Mouse (Mus musculus) erythroid progenitor cell, adult 5-6 weeks (primary cell): ENCODE measurements around the gene Sart1. TPM values are rescaled to one million over a fixed set of nuclear protein-coding genes. Genes with fewer than 3 reads are reported as not detected.

Source experiments
- ATAC-seq: replicated peaks from 2 replicates; pipeline ENCODE4 v1.8.0; 2016; ENCODE audit warnings: moderate number of reproducible peaks, mild to moderate bottlenecking, moderate TSS enrichment, inconsistent platforms; ENCODE audit not compliant: poor library complexity, low FRiP score, severe bottlenecking
- total RNA-seq, 2 experiments: library from RNA; stranded (forward) in 1 of 2; stranded (reverse) in 1 of 2; fragments of 150-400 nt in 1 of 2; fragments of 186-747, 209-891 nt in 1 of 2; gene quantifications; 2 replicates each; pipeline versions ENCODE4 v1.2.3 to v1.2.4; 2015 to 2017; ENCODE audit warnings: low replicate concordance in 2 of 2

Sart1 gene
- total RNA-seq, 2 experiments from 2014 or later: 62.2 to 73.4 TPM

DNA sequence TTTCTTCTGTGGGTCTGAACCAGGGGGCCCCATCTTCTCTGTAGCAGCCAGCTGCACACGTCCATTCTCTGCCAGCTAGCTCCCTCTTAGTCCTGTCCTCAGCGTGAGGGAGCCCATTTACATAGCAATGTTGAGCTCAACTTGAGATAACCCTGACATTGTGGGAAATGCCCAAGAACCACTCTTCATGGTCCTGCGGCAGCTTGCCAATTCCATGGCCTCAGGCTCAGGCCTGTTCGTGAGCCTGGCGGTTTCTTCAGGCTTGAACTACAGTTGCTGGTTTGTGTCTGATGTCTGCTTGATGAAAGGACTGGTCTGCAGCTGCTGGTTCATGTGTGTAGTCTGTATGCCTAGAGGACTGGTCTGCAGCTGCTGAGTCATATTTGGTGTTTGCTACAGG lies 53.8 kb downstream of the Sart1 start:
- no peak for ATAC-seq

GRCm38 (mm10) chr19:5327970-5328369 lies 60.5 kb downstream of the Sart1 start:
- ATAC-seq: no peak

Other genes with a start within 250 kb of the Sart1 start
- gene Pacs1, start 115.6 kb downstream of the Sart1 start, total RNA-seq (2015; ENCODE audit: low replicate concordance): 13.4 and 29.2 TPM in 2 replicates
- 6.8 and 15.5 TPM in 2 replicates for gene Pacs1, start 115.6 kb downstream of the Sart1 start, total RNA-seq (2017; ENCODE audit: low replicate concordance)
- gene Sf3b2, start 93.2 kb downstream of the Sart1 start, total RNA-seq (2015; ENCODE audit: low replicate concordance): 82.5 and 114 TPM in 2 replicates
- gene Sf3b2, start 93.2 kb downstream of the Sart1 start, total RNA-seq (2017; ENCODE audit: low replicate concordance): 107 and 146 TPM in 2 replicates
- not detected in 2 replicates for gene Gal3st3, start 90.4 kb downstream of the Sart1 start, total RNA-seq (2015; ENCODE audit: low replicate concordance)
- not detected in 2 replicates for gene Gal3st3, start 90.4 kb downstream of the Sart1 start, total RNA-seq (2017; ENCODE audit: low replicate concordance)
- gene Catsper1, start 53.0 kb downstream of the Sart1 start, total RNA-seq (2015; ENCODE audit: low replicate concordance): not detected in 2 replicates
- gene Catsper1, start 53.0 kb downstream of the Sart1 start, total RNA-seq (2017; ENCODE audit: low replicate concordance): not detected in 2 replicates
- gene Cst6, start 39.1 kb downstream of the Sart1 start, total RNA-seq (2015; ENCODE audit: low replicate concordance): 0.42 TPM in 1 of 2 replicates, not detected in the other
- gene Cst6, start 39.1 kb downstream of the Sart1 start, total RNA-seq (2017; ENCODE audit: low replicate concordance): not detected in 2 replicates
- 26.0 and 27.0 TPM in 2 replicates for gene Eif1ad, start 22.0 kb downstream of the Sart1 start, total RNA-seq (2015; ENCODE audit: low replicate concordance)
- 33.9 and 45.0 TPM in 2 replicates for gene Eif1ad, start 22.0 kb downstream of the Sart1 start, total RNA-seq (2017; ENCODE audit: low replicate concordance)
- gene Banf1, start 21.5 kb downstream of the Sart1 start, total RNA-seq (2015; ENCODE audit: low replicate concordance): 150 and 163 TPM in 2 replicates
- 29.1 and 34.9 TPM in 2 replicates for gene Banf1, start 21.5 kb downstream of the Sart1 start, total RNA-seq (2017; ENCODE audit: low replicate concordance)
- gene Tsga10ip, start 13.8 kb upstream of the Sart1 start, total RNA-seq (2015; ENCODE audit: low replicate concordance): not detected in 2 replicates
- gene Tsga10ip, start 13.8 kb upstream of the Sart1 start, total RNA-seq (2017; ENCODE audit: low replicate concordance): not detected in 2 replicates
- gene Drap1, start 36.3 kb upstream of the Sart1 start, total RNA-seq (2015; ENCODE audit: low replicate concordance): 22.3 and 31.0 TPM in 2 replicates
- 8.3 and 25.4 TPM in 2 replicates for gene Drap1, start 36.3 kb upstream of the Sart1 start, total RNA-seq (2017; ENCODE audit: low replicate concordance)
- gene AI837181, start 36.4 kb upstream of the Sart1 start, total RNA-seq (2015; ENCODE audit: low replicate concordance): 11.7 and 16.2 TPM in 2 replicates
- gene AI837181, start 36.4 kb upstream of the Sart1 start, total RNA-seq (2017; ENCODE audit: low replicate concordance): 1.9 and 13.7 TPM in 2 replicates
- not detected in 2 replicates for gene Fosl1, start 58.8 kb upstream of the Sart1 start, total RNA-seq (2015; ENCODE audit: low replicate concordance)
- not detected in 2 replicates for gene Fosl1, start 58.8 kb upstream of the Sart1 start, total RNA-seq (2017; ENCODE audit: low replicate concordance)
- gene Ccdc85b, start 69.2 kb upstream of the Sart1 start, total RNA-seq (2015; ENCODE audit: low replicate concordance): not detected in 2 replicates
- gene Ccdc85b, start 69.2 kb upstream of the Sart1 start, total RNA-seq (2017; ENCODE audit: low replicate concordance): 1.2 TPM in 1 of 2 replicates, not detected in the other
- gene Fibp, start 71.9 kb upstream of the Sart1 start, total RNA-seq (2015; ENCODE audit: low replicate concordance): 11.5 and 21.8 TPM in 2 replicates
- gene Fibp, start 71.9 kb upstream of the Sart1 start, total RNA-seq (2017; ENCODE audit: low replicate concordance): 29.0 and 32.5 TPM in 2 replicates
- gene Ctsw, start 79.8 kb upstream of the Sart1 start, total RNA-seq (2015; ENCODE audit: low replicate concordance): 6.3 TPM in 1 of 2 replicates, not detected in the other
- not detected in 2 replicates for gene Ctsw, start 79.8 kb upstream of the Sart1 start, total RNA-seq (2017; ENCODE audit: low replicate concordance)
- 5.0 TPM in 1 of 2 replicates, not detected in the other for gene Efemp2, start 85.3 kb upstream of the Sart1 start, total RNA-seq (2015; ENCODE audit: low replicate concordance)
- gene Efemp2, start 85.3 kb upstream of the Sart1 start, total RNA-seq (2017; ENCODE audit: low replicate concordance): not detected in 2 replicates
- 2.5 and 59.5 TPM in 2 replicates for gene Mus81, start 99.7 kb upstream of the Sart1 start, total RNA-seq (2015; ENCODE audit: low replicate concordance)
- gene Mus81, start 99.7 kb upstream of the Sart1 start, total RNA-seq (2017; ENCODE audit: low replicate concordance): 6.5 and 11.2 TPM in 2 replicates
- 720 and 762 TPM in 2 replicates for gene Cfl1, start 101.8 kb upstream of the Sart1 start, total RNA-seq (2015; ENCODE audit: low replicate concordance)
- 460 and 469 TPM in 2 replicates for gene Cfl1, start 101.8 kb upstream of the Sart1 start, total RNA-seq (2017; ENCODE audit: low replicate concordance)
- gene 1700020D05Rik, start 115.1 kb upstream of the Sart1 start, total RNA-seq (2015; ENCODE audit: low replicate concordance): 21.4 and 25.6 TPM in 2 replicates
- 13.8 and 18.7 TPM in 2 replicates for gene 1700020D05Rik, start 115.1 kb upstream of the Sart1 start, total RNA-seq (2017; ENCODE audit: low replicate concordance)
- 35.3 and 43.6 TPM in 2 replicates for gene Snx32, start 121.8 kb upstream of the Sart1 start, total RNA-seq (2015; ENCODE audit: low replicate concordance)
- 42.5 and 42.7 TPM in 2 replicates for gene Snx32, start 121.8 kb upstream of the Sart1 start, total RNA-seq (2017; ENCODE audit: low replicate concordance)
- gene Ovol1, start 171.9 kb upstream of the Sart1 start, total RNA-seq (2015; ENCODE audit: low replicate concordance): not detected in 2 replicates
- gene Ovol1, start 171.9 kb upstream of the Sart1 start, total RNA-seq (2017; ENCODE audit: low replicate concordance): not detected in 2 replicates
- 3.8 and 8.3 TPM in 2 replicates for gene Ap5b1, start 179.3 kb upstream of the Sart1 start, total RNA-seq (2015; ENCODE audit: low replicate concordance)
- 6.4 and 11.0 TPM in 2 replicates for gene Ap5b1, start 179.3 kb upstream of the Sart1 start, total RNA-seq (2017; ENCODE audit: low replicate concordance)
- 87.2 and 123 TPM in 2 replicates for gene Rnaseh2c, start 213.2 kb upstream of the Sart1 start, total RNA-seq (2015; ENCODE audit: low replicate concordance)
- gene Rnaseh2c, start 213.2 kb upstream of the Sart1 start, total RNA-seq (2017; ENCODE audit: low replicate concordance): 36.2 and 100.0 TPM in 2 replicates
- gene Kat5, start 221.5 kb upstream of the Sart1 start, total RNA-seq (2015; ENCODE audit: low replicate concordance): 31.0 and 42.8 TPM in 2 replicates
- 29.1 and 35.0 TPM in 2 replicates for gene Kat5, start 221.5 kb upstream of the Sart1 start, total RNA-seq (2017; ENCODE audit: low replicate concordance)
- 18.4 and 26.0 TPM in 2 replicates for gene Rela, start 248.8 kb upstream of the Sart1 start, total RNA-seq (2015; ENCODE audit: low replicate concordance)
- gene Rela, start 248.8 kb upstream of the Sart1 start, total RNA-seq (2017; ENCODE audit: low replicate concordance): 7.2 and 14.8 TPM in 2 replicates